Mouse (Mus musculus) lung, postnatal 25 days (tissue): ENCODE measurements around the gene Tnk2.

ENCODE experiments used
- DNase-seq: peaks from one replicate; pipeline ENCODE4 v3.0.0; 2022; ENCODE audit warnings: low spot score

The Tnk2 gene

DNA sequence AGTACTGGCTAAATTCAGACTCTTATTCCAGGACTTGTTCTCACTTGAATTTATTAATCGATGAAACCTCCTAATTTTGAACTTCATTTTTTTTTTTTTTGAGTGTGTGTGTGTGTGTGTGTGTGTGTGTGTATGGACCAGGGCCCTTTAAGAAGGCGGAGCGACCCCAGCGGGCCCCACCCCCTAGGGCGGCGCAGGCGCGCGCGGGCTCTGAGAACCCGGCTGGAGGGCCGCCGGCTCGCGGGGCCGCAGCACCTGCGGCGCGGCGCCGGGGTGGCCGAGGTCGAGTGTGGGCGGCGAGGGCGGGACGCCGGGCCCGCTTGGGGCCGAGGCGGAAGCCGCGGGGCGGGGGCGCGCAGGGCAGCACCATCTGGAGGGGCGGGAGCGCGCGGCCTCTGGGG is at the start of gene Tnk2:
TSS of gene Tnk2 (plus strand) at position 214 of the 401 bp plus-strand sequence.
- DNase-seq = peak; percentile 89

- DNase-seq = no peak
Measured at GRCm38 (mm10) chr16:32593916-32594315, 49.8 kb upstream of the Tnk2 start.

GRCm38 (mm10) chr16:32594701-32595100 is 49.0 kb upstream of the Tnk2 start:
- DNase-seq = no peak

- DNase-seq = peak; percentile 9
Measured at GRCm38 (mm10) chr16:32595142-32595855, 48.4 kb upstream of the Tnk2 start.

- no peak for DNase-seq
Measured at GRCm38 (mm10) chr16:32597909-32598381, 45.7 kb upstream of the Tnk2 start.

DNA sequence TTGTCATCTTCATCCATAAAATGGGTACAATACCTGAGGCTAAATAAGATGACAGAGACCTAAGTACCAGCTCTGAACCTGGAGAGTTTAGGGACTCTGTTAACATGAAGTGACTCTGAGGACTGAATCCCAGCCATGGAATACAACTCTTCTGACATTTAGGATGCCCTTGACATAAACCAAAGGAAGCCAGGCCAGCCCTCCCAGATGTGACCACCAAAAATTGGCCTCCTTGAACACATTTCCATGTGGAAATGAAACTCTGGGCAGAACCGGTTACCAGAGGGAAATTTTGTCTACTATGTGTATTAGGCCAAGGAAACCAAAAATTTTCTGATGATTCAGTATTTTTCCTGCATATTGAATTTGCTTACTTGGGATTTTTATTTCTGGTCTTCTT is 44.5 kb upstream of the Tnk2 start:
- DNase-seq = no peak

DNA sequence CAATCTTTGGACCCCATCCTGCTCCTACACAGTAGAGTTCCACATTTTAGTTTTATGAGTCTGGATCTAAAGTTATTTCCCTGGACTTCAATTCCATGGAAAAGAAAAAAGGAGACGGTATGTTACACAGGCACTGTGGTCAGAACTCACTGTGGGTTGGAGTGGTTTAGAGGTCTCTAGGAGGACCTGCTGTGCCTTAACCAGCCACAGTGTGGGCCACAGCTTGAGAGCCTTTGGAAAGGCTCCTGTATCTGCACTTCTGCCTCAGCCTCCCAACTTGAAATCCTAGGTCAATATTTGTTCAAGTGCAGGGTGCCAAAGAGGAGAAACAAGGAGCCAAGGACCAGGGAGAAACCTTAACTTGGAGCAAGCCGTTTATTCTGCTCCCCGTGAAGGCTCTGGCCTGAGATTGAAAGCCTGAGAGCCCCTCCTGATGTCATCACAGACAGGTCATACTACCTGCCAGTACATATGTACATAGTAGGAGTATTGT is 41.4 kb upstream of the Tnk2 start:
- peak; percentile 59 for DNase-seq

DNA sequence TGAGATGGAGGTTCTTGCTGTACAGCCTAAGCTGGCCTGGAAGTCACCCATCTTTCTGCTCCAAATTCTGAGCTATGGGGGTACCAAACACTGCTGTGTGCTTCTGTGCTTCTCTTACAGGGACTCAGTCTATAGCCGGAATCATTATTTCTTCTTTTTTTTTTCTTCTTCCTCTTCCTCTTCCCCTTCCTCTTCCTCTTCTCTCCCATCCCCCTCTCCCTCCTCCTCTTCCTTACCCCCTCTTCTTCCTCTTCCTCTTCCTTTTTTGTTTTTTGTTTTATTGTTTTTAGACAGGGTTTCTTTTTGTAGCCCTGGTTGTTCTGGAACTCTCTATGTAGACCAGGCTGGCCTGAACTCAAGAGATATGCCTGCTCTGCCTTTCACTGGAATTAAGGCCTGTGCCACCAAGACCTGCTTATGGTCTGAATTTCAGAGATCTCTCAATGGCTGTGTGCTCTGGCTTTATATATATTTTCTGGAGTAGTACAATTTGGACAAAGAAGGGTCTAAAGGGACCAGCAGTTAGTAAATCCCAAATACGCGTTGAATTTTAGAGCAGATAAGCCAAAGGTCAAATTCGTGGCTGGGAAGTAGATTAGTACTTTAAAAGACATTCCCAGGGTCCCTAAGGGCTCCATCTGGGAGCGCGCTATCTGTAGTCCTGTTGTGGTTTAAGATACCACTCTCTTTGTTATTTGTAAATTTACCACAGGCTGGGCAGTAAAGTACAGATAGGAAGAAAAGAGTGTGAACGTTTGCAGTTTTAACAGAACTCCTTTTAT is 35.9 kb upstream of the Tnk2 start:
- no peak for DNase-seq

- DNase-seq = no peak
Measured at GRCm38 (mm10) chr16:32608344-32608711, 35.3 kb upstream of the Tnk2 start.

GRCm38 (mm10) chr16:32608712-32609400 is 34.8 kb upstream of the Tnk2 start, which contains the start of gene Tfrc:
Gene Tfrc, plus strand, starts transcription at chr16:32608920.
- peak; percentile 97 for DNase-seq

- DNase-seq = no peak
Measured at GRCm38 (mm10) chr16:32609401-32609779, 34.3 kb upstream of the Tnk2 start.

DNA sequence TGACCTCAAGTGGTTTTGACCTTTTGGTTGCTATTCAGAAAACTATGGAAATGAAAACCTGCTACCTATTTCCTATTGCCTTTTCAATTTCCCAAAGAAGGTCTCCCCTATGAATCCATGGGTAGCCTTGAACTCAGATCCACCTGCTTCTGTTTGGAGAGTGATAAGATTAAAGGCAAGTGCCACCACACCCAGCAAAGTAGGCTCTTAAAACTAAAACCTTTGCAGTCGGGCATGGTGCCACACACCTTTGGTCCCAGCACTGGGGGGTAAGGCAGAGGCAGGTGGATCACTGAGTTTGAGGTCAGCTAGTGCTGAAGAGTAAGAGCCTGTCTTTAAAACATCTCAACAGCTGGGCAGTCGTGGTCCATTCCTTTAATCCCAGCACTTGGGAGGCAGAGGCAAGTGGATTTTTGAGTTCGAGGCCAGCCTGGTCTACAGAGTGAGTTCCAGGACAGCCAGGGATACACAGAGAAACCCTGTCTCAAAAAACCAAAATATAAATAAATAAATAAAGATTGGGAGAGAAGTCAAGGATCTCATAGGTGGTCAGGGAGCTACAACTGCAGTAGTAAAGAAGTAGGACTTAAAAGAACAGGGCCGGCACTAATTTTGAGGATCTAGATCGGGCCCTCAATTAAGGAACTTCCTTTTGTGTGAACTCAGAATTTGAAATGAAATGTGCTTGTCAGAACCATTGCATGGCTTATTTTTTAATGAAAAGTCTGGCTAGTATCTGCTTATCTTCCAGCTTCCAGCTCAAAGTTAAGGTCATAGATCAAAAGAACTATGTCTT is 33.0 kb upstream of the Tnk2 start:
- DNase-seq = no peak

- DNase-seq = no peak
Measured at GRCm38 (mm10) chr16:32612052-32612451, 31.6 kb upstream of the Tnk2 start.

DNA sequence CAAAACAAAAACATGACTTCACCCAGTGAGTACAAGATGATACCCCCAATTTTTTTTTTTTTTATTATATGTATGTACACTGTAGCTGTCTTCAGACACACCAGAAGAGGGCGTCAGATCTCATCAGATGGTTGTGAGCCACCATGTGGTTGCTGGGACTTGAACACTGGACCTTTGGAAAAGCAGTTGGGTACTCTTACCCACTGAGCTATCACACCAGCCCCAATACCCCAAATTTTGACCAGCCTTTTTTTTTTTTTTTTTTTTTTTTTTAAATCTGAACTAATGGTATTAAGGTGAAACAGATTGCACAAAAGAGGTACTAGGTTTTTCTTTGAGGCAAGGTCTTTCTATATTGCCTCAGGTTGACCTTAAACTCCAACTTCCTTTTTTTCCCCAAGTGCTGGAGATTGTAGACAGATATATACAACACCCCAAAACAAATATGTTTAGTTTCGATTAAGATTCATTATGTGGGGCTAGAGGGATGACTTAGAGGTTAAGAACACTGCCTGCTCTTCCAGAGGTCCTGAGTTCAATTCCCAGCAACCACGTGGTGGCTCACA is 30.3 kb upstream of the Tnk2 start:
- DNase-seq = no peak

GRCm38 (mm10) chr16:32614047-32614446 is 29.6 kb upstream of the Tnk2 start:
- no peak for DNase-seq

- peak; percentile 66 for DNase-seq
Measured at GRCm38 (mm10) chr16:32618946-32619345, 24.7 kb upstream of the Tnk2 start.

GRCm38 (mm10) chr16:32628140-32628539 is 15.5 kb upstream of the Tnk2 start:
- no peak for DNase-seq

- DNase-seq = no peak
Measured at GRCm38 (mm10) chr16:32632328-32632824, 11.3 kb upstream of the Tnk2 start.

DNA sequence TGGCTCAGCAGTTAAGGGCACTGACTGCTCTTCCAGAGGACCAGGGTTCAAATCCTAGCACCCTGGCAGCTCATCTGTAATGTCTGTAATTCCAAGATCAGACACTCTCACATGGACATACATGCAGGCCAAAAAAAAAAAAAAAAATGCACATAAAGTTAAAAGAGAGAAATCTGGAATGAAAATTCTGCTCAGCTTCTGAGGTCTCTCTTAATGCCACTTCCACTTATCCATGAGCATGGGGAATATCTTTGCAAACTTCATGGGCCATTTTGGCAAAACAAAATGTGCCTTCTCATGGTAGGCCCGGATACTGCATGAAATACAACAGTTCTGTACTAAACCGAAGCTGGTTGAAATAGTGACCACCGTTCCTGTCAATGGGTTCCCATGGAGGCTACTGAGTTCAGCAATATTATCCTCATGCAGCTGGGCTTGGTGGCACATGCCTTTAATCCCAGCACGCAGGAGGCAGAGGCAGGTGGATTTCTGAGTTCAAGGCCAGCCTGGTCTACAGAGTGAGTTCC is 10.1 kb upstream of the Tnk2 start:
- no peak for DNase-seq

DNA sequence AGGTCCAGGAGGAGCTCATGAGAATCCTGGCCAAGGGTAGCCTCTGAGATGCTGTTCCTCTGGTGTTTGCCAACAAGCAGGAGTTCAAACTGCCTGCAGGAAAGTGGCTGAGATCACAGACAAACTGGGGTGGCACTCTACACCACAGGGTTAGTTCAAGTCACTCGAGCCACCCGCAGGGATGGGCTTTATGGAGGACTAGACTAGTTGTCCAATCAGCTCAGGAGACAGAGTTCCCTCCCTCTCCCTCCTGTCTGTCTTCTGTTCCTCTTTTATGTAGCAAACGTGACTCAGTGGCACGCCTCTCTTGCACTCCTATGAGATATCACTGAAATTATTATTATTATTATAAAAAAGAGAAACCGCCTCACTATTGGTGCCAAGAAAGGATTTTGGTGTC is 9.5 kb upstream of the Tnk2 start:
- DNase-seq = no peak

DNA sequence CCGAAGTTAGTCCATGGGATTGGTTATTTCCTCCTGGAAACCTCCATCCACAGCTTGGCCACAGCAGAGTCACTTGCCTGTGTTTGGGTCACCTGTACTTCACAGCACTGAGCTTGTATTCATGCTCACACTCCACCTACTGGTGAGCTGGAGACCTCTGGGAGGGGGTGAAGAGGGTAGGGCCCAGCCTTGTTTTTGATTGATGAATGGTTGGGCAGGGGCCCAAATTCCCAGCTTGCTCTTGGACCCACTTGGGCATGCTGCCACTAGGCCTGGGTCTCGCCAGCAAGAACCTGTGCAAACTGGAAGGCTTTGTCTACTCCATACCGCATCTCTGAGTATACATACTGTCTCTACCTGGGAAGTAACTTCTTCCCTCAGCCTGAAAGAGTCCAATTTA is 8.4 kb upstream of the Tnk2 start:
- no peak for DNase-seq
